ENCODE assay signal across 9 mouse cellular contexts in the genomic region with DNA sequence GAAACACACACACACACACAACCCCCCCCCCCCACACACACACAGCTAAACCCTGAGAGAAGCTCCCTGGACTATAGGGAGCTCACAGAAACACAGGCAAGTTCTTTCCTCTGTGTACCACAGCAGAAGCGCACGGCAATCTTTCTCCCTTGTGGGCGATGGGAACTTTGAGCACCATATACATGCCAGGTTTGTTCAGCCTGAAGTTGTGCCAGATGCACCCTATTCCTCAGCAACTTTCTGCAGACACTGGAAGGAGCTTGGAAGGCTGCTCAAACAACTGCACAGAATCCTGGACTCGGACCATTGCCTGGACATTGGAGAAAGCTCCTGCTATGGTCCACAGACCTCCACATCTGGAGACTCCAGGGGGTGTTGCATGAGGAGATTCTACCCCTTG.
DNase-seq lines count a peak whose midpoint lies in the region; ATAC-seq and TF ChIP-seq lines count a peak whose summit lies in the region.
"Had no signal": no experiment of that assay in that cellular context is flagged by ENCODE, and none has a peak within 500 bp of the region (broad histone marks: within the 10 kb centered on the region; RNA-seq: fewer than 3 reads in every experiment).

No protein-coding gene starts in this region.

- H3K9ac ChIP-seq in liver, adult 2 months (ENCODE audit: low read depth, low read length): peak overlapping the region; percentile 56
- H3K9ac ChIP-seq in embryonic facial prominence, embryonic 14.5 days (ENCODE audit: low read depth, low read length): no peak overlapping the region
- no peak overlapping the region for H3K9ac ChIP-seq in hindbrain, postnatal 0 days (replicated peaks; ENCODE audit: low read length)
- H3K9ac ChIP-seq in midbrain, postnatal 0 days (replicated peaks; ENCODE audit: low read length, poor library complexity, severe bottlenecking): no peak overlapping the region
- H3K9ac ChIP-seq: limb, embryonic 13.5 days had no signal

- H3K79me2 ChIP-seq in liver, adult 2 months (ENCODE audit: control insufficient read depth, insufficient read depth, low read length): no peaks in the 10 kb centered on the region

- peak overlapping the region; percentile 100 for H3K27ac ChIP-seq in liver, adult 2 months (replicated peaks; ENCODE audit: insufficient read depth, low read depth, low read length)
- H3K27ac ChIP-seq in embryonic facial prominence, embryonic 14.5 days (replicated peaks; ENCODE audit: low read depth, low read length): no peak overlapping the region
- peak overlapping the region; percentile 56; the same call in 1 of the 2 replicates for H3K27ac ChIP-seq in hindbrain, postnatal 0 days
- 0 out of 2 replicates have a peak overlapping the region, but pooled peaks have one; percentile 38 for H3K27ac ChIP-seq in midbrain, postnatal 0 days (ENCODE audit: low read depth, low read length)
- H3K27ac ChIP-seq: limb, embryonic 13.5 days had no signal

- no peak overlapping the region for H3K4me2 ChIP-seq in embryonic facial prominence, embryonic 14.5 days (ENCODE audit: low read depth, low read length)
- H3K4me2 ChIP-seq in hindbrain, postnatal 0 days (ENCODE audit: low read depth, low read length): no peak overlapping the region
- H3K4me2 ChIP-seq in midbrain, postnatal 0 days (ENCODE audit: low read depth, low read length, poor library complexity, severe bottlenecking): no peak overlapping the region
- H3K4me2 ChIP-seq: limb, embryonic 13.5 days had no signal

- H3K4me1 ChIP-seq in liver, adult 2 months (ENCODE audit: control insufficient read depth, insufficient read depth, low read length): peaks cover 19% of the 10 kb centered on the region
- H3K4me1 ChIP-seq in embryonic facial prominence, embryonic 14.5 days (ENCODE audit: control insufficient read depth, insufficient read depth, low read length): 0 out of 2 replicates have a peak, but pooled peaks cover 4% of the 10 kb centered on the region
- no peaks in the 10 kb centered on the region; the same call in 1 of the 2 replicates for H3K4me1 ChIP-seq in hindbrain, postnatal 0 days (ENCODE audit: insufficient read depth, low read length)
- H3K4me1 ChIP-seq in midbrain, postnatal 0 days (ENCODE audit: insufficient read depth, low read length): peaks cover 3% of the 10 kb centered on the region; the same call in 1 of the 2 replicates

- peak; percentile 30 for DNase-seq in liver, adult 2 months (ENCODE audit: extremely low read depth, low read depth, low spot score)
- no peak for DNase-seq in liver
- DNase-seq in embryonic facial prominence, embryonic 14.5 days (ENCODE audit: low spot score): no peak
- no peak for DNase-seq in hindbrain, postnatal 0 days (ENCODE audit: low spot score)
- no peak for DNase-seq in midbrain, postnatal 0 days (ENCODE audit: low spot score)
- DNase-seq in kidney, postnatal 36 days: no peak
- DNase-seq in cerebellum, postnatal 25 days: no peak
- no peak for DNase-seq in thymus, postnatal 10 days (ENCODE audit: low spot score in 2 of 2)

- TF ChIP-seq POLR2A in liver, adult 2 months (IDR thresholded peaks at IDR 0.05; ENCODE audit: extremely low read depth, insufficient read depth, low read length): no peak

- ATAC-seq in embryonic facial prominence, embryonic 14.5 days (ENCODE audit: low read depth): 0 out of 2 replicates have a peak, but pooled peaks have one; percentile 2
- no peak for ATAC-seq in hindbrain, postnatal 0 days
- ATAC-seq in midbrain, postnatal 0 days (ENCODE audit: low FRiP score): no peak

- no peak overlapping the region for H3K4me3 ChIP-seq in liver, adult 2 months (ENCODE audit: insufficient read depth, low read depth, low read length)
- no peak overlapping the region for H3K4me3 ChIP-seq in embryonic facial prominence, embryonic 14.5 days (ENCODE audit: low read depth, low read length)
- H3K4me3 ChIP-seq in hindbrain, postnatal 0 days (ENCODE audit: low read length): no peak overlapping the region
- H3K4me3 ChIP-seq in midbrain, postnatal 0 days (ENCODE audit: low read depth, low read length): no peak overlapping the region
- H3K4me3 ChIP-seq: limb, embryonic 13.5 days had no signal

- TF ChIP-seq CTCF in liver, adult 2 months (IDR thresholded peaks at IDR 0.05; ENCODE audit: low read depth, low read length): no peak
- TF ChIP-seq CTCF in hindbrain, postnatal 0 days (IDR thresholded peaks at IDR 0.05; ENCODE audit: low read depth): no peak
- TF ChIP-seq CTCF in midbrain, postnatal 0 days (IDR thresholded peaks at IDR 0.05): no peak

- H3K27me3 ChIP-seq in liver, adult 2 months (ENCODE audit: control insufficient read depth, insufficient read depth, low read length): no peaks in the 10 kb centered on the region
- H3K27me3 ChIP-seq in embryonic facial prominence, embryonic 14.5 days (replicated peaks; ENCODE audit: control insufficient read depth, insufficient read depth, low read length): no peaks in the 10 kb centered on the region
- H3K27me3 ChIP-seq in hindbrain, postnatal 0 days (ENCODE audit: insufficient read depth, low read length): no peaks in the 10 kb centered on the region
- no peaks in the 10 kb centered on the region for H3K27me3 ChIP-seq in midbrain, postnatal 0 days (ENCODE audit: insufficient read depth, low read length)
- H3K27me3 ChIP-seq: limb, embryonic 13.5 days had no signal

- H3K36me3 ChIP-seq in liver, adult 2 months (ENCODE audit: control insufficient read depth, insufficient read depth, low read length): no peaks in the 10 kb centered on the region
- H3K36me3 ChIP-seq in embryonic facial prominence, embryonic 14.5 days (ENCODE audit: control insufficient read depth, insufficient read depth, low read length): no peaks in the 10 kb centered on the region
- no peaks in the 10 kb centered on the region for H3K36me3 ChIP-seq in hindbrain, postnatal 0 days (ENCODE audit: insufficient read depth, low read length)
- no peaks in the 10 kb centered on the region for H3K36me3 ChIP-seq in midbrain, postnatal 0 days (ENCODE audit: insufficient read depth, low read length)
- H3K36me3 ChIP-seq: limb, embryonic 13.5 days had no signal

- no peaks in the 10 kb centered on the region for H3K9me3 ChIP-seq in embryonic facial prominence, embryonic 14.5 days (ENCODE audit: control insufficient read depth, low read length)
- no peaks in the 10 kb centered on the region for H3K9me3 ChIP-seq in hindbrain, postnatal 0 days (ENCODE audit: low read length)
- H3K9me3 ChIP-seq in midbrain, postnatal 0 days (ENCODE audit: low read length): no peaks in the 10 kb centered on the region
- H3K9me3 ChIP-seq: limb, embryonic 13.5 days had no signal

- WGBS in liver, adult 2 months: 19% methylated on average over 4 of the region's 4 CpGs
- WGBS in embryonic facial prominence, embryonic 14.5 days: 54% methylated on average over 4 of the region's 4 CpGs
- WGBS in hindbrain, postnatal 0 days: 46% methylated on average over 4 of the region's 4 CpGs
- WGBS in midbrain, postnatal 0 days: 35% methylated on average over 4 of the region's 4 CpGs
